Mouse (Mus musculus) adrenal gland, postnatal 36 days (tissue): ENCODE measurements around the gene Flywch2. TPM values are rescaled to one million over a fixed set of nuclear protein-coding genes. Genes with fewer than 3 reads are reported as not detected.

Experiments used
- DNase-seq, 2 experiments: peaks; one replicate each; pipeline ENCODE4 v3.0.0; 2021; ENCODE audit warnings: mixed read lengths in 1 of 2
- total RNA-seq, 2 experiments: library from RNA; stranded (reverse); gene quantifications; 2 replicates each; pipeline ENCODE4 v1.2.3; 2021

The Flywch2 gene
- total RNA-seq, 2 experiments from 2014 or later = 6.9 to 8.8 TPM

- DNase-seq = peak; percentile 65 to 86
Measured at GRCm38 (mm10) chr17:23748631-23749391, 37.1 kb downstream of the Flywch2 start.

- no peak for DNase-seq
Measured at GRCm38 (mm10) chr17:23748026-23748425, 37.9 kb downstream of the Flywch2 start.

DNA sequence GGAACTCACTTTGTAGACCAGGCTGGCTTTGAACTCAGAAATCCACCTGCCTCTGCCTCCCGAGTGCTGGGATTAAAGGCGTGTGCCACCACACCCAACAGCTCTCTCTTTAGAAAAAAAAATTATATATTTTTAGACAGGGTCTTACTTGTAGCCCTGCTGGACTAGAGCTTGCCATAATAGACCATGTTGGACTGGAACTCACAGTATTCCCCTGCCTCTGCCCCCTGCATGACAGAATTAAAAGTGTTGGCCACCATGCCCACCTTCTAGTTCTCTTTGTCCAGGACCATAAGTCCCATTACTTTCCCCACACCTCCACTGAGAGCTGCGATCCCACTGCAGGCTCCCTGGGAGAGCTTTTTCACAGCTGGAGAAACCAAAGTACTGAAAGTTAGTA, 38.4 kb downstream of the Flywch2 start:
- no peak for DNase-seq

- DNase-seq = no peak
Measured at GRCm38 (mm10) chr17:23746767-23747166, 39.1 kb downstream of the Flywch2 start.

DNA sequence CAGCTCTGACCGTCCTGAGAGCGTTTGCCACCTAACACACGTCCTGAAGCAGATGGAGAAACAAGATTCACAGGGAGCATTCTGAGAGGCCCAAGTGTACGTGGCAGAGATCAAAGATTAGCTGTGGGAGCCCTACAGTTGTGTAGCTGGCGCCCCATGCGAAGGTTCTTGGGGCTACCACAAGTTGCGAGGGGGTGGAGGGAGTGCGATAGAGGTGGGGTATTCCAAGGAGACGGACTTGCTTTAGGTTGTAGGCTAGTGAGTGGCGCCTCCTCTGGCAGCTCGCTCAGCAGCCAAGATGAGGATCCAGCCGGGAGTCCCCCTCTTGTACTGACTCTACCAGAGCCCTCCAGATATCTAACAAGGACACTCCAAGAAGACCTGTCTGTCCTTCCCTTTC, 39.6 kb downstream of the Flywch2 start:
- DNase-seq = no peak

DNA sequence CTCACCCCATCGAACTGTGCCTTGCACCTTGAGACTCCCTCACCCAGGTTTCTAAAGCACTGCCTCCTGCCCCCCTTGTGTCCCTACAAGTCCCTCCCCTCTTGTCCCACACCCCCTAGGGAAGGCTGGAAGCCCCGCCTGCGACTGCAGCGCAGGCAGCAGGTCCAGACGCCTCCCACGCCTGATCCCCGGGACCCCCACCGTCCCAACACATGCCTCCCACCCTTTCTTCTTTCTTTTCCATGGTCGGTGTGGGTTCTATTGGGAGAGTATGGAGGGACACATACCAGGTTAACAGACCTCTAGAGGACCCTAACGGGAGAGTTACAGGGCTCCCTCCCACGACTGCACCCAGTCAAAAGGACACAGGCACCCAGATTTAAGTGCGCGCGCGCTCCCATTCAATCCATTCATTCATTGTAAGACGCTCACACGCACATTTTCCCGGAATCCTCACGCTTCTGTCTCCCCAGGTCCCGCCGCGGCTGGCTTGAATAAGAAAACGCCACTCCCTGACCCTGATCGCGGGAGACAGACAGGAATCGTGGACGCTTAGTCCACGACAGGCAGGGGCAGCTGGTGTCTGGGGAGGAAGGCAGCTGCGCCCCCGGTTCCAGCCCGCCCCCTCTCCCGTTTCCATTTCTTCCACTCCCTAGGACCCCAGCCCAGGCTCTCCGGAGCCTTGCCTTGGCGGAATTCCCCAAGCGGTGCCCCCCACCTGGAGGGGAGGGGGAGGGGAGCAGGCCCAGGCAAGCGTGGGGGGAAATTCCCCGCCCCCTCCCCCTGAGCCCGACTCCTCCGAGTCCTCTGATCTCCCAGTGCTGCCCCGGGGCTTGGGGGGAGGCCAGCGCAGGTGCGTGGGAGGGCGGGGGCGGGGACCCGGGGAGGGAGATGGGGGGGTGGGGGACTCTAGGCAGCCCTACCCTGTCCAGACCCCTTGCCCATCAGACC, 40.3 kb downstream of the Flywch2 start, which contains the start of gene Kremen2:
Gene Kremen2 (minus strand): TSS at position 533 of the 951 bp plus-strand sequence.
- DNase-seq = no peak

DNA sequence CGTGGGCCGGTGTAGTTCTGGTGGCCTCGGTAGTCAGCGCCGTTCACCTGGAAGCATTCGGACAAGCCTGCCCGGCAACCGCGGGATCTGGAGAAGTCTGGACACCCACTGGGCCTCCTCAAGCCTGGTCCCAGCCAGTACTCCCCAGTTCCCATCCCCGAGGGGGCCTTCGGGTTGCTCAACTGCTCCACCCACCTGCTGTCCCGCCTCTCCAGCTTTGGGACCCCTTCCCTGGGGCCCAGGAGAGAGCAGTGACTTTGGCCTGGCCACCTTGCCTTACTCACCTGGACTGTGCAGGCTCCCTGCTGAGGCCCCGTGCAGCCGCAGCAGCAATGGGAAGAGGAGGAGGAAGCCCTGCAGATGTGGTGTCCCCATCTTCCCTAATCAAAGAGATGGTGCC, 41.2 kb downstream of the Flywch2 start:
- no peak for DNase-seq

DNA sequence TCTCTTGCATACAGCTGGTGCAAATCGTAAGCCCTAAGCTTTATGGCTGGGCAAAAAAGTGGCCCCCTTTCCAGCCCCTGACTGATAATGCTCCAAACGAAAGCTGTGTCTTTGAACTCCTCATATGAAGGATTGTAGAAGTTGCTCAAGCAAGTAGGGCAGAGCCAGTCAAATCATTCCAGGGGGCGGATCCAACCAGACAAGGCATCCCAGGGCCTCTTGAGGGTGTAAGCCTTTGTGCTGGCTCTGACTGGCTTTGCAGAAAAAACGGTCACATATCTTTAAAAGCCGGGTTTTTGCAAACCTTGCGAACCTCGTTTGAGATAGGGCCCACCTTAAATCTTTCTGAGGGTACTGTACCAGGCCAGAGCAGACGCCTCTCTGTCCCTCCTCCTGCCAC, 41.8 kb downstream of the Flywch2 start:
- no peak for DNase-seq

DNA sequence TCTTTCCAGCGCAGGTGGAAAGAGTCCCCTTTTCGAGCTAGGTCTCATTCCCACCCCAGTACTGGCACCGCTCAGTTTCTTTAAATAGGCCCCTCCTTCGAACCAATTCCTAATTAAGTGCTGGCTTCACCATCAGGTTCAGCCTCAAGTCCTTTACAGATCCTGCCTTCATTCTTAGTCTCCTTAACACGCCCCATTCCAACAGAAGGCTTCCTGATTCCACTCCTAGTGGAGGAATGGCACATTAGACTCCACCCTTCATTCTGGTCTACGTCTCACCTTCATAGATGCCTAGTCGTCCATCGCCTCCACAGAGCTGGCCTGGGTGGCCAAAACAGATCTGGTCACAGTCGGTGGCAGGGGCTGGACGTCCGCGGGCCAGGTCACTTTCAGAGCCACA, 42.9 kb downstream of the Flywch2 start:
- DNase-seq = no peak

- DNase-seq = peak; percentile 28 to 69
Measured at GRCm38 (mm10) chr17:23742210-23742793, 43.6 kb downstream of the Flywch2 start.

DNA sequence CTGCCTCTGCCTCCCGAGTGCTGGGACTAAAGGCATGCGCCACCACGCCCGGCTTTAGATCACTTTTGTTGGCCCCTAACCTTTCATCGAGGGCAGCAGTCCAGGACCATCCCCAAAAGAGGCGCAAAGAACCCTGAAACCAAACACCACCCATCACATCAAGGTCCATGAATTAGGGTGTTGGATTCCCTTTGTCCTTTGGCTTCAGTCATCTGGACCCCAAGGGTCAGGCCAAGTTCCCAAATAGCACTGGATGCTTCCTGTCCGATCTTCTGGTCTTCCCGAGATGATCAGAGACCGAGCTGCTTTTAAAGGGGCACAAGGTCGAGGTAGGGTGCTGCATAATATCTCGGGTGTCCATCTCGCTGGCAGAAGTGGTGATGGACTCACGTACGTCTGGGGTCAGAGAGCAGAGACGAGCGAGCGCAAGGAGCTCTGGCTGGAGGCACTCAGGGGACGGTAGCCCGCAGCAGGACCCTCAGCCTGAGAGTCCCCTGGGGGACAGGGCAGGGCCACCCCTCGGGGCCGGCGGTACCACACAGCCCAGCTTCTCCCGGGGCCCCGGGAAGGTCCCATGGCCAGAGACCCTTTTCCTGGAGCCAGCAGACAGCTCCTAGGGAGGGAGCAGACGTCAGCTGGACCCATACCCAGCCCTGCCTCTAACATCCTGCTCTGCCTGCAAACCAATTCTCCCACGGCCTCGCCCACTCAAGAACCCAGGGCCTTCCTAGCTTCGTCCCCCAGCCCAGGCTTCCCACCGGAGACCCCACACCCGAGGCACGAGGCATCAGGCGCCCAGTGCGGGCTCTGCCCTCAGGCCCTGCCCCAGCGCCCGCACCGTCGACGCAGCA, 44.3 kb downstream of the Flywch2 start:
- no peak for DNase-seq

GRCm38 (mm10) chr17:23740598-23741021, 45.3 kb downstream of the Flywch2 start, which contains the start of gene Paqr4:
Gene Paqr4, minus strand, starts transcription at chr17:23740867.
- no peak for DNase-seq

GRCm38 (mm10) chr17:23740136-23740584, 45.7 kb downstream of the Flywch2 start:
- peak; percentile 94 for DNase-seq

DNA sequence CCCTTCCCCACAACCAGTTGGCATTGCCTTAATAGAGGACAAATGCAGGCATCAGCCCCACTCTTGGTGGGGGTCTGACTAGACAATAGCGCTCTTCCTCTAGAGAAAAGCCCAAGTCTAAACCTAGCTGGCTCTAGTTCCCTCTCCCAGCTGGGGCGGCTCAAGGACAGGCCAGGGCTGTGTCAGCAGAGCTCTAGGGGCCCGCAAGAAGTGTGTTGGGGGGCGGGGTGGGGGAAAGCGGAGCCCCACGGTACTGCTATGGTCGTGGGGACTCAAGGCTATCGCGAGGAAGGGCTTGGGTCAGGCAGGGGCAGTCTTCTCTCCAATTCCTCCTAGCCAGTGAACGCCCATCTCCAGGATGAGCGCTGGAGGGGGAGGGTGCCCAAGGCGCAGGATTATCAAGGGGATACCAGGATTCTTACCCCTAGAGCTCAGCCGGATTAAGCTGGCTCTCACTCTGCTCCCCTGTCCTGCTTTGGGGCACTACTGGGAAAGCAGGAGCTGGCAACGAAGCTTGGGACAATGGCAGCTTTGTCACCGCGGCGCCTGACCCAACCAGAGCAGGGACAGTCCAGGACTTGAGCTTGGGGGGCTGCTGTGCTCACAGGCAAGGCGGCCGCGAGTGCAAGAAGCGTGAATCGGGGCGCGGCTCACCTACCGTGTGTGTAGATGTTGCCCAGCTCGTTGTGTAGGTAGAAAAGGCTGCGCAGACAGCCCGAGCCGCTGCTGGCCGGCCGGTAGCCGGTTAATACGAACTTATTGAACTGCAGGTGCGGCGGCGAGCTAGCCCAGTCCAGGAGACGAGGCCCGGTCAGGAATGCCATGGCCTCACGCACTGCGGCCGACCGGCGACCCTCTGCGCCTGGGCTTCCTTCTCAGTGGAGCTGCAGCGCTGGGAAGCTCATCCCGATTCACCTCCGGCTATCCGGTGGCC, 46.4 kb downstream of the Flywch2 start:
- DNase-seq = peak; percentile 28 to 43

- no peak for DNase-seq
Measured at GRCm38 (mm10) chr17:23738836-23739201, 47.1 kb downstream of the Flywch2 start.

GRCm38 (mm10) chr17:23737493-23738445, 48.1 kb downstream of the Flywch2 start:
- DNase-seq = no peak

DNA sequence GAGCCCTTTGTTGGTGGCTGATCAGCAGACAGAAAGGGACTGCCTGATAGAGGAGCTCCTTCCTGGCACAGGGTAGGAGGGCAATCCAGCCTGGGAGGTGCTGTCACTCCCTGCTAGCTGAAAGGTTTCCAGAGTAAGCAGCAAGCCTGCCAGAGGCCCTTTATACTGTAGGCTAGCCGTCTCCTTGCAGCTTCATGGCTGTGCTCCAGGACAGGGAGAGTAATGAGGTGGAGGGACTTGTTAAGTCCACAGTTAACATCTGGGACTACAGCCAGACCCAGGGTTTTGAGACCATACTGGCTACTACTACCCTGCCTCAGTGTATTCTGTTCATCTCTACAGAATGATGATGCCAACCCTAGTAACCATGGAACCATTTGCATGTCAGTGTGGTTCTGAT, 51.5 kb downstream of the Flywch2 start:
- no peak for DNase-seq

DNA sequence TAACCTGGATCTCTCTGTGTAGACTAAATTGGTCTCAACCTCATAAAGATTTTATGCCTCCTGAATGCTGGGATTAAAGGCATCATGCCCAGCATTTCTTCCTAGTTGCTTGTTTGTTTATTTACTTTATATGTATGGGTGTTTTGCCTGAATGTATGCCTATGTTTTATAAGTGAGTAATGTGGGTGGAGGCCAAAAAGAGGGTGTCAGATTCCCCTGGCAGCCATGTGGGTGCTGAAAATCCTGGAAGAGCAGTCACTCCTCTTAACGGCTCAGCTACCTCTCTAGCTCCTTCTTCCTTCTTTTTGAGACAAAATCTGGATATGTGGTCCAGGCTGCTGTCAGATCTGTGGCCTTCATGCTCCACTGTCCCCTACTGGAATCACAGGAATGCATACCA, 55.4 kb downstream of the Flywch2 start:
- no peak for DNase-seq
